Mouse (Mus musculus): ENCODE results near the gene Ahnak2. TPM values are rescaled to one million over a fixed set of nuclear protein-coding genes. Genes with fewer than 3 reads are reported as not detected.

Ahnak2 gene
- total and polyA plus RNA-seq, 2 experiments: 0.13 to 0.18 TPM

DNA sequence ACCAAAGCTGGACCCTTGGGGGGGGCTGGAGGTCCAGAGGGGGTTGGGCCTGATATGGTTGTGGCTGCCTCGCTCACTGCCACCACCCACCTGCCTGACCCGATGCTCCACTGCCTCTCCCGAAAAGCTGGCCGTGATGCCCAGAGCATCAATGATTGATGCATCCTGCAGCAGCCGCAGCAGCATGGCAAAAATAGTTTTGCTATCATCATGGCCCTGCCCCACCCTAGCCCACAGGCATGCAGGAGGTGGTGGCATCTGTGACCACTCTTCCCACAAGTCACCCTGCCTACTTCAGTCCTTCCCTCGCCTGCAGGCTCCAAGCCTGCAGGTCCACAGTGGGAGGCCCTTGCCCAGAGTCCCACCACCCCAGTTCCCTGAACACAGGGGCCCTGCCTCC, 3.6 kb upstream of the Ahnak2 start:
- no peak overlapping the region for H3K4me3 ChIP-seq (ENCODE audit: insufficient read depth, low read depth, low read length)
- TF ChIP-seq CTCF (IDR thresholded peaks at IDR 0.05; ENCODE audit: low read depth, low read length): no peak
- TF ChIP-seq POLR2A (IDR thresholded peaks at IDR 0.05; ENCODE audit: extremely low read depth, insufficient read depth, low read length): no peak
- no peak for DNase-seq (ENCODE audit: extremely low read depth, low read depth, low spot score)
- no peak overlapping the region for H3K27ac ChIP-seq (replicated peaks; ENCODE audit: insufficient read depth, low read depth, low read length)
- no peak overlapping the region for H3K9ac ChIP-seq (ENCODE audit: low read depth, low read length)
- no peaks in the 10 kb centered on the region for H3K36me3 ChIP-seq (ENCODE audit: control insufficient read depth, insufficient read depth, low read length)
- H3K27me3 ChIP-seq (ENCODE audit: control insufficient read depth, insufficient read depth, low read length): peaks cover 8% of the 10 kb centered on the region
- H3K79me2 ChIP-seq (ENCODE audit: control insufficient read depth, insufficient read depth, low read length): no peaks in the 10 kb centered on the region
- no peaks in the 10 kb centered on the region for H3K4me1 ChIP-seq (ENCODE audit: control insufficient read depth, insufficient read depth, low read length)
- 84% methylated on average over 6 of the region's 6 CpGs for WGBS

DNA sequence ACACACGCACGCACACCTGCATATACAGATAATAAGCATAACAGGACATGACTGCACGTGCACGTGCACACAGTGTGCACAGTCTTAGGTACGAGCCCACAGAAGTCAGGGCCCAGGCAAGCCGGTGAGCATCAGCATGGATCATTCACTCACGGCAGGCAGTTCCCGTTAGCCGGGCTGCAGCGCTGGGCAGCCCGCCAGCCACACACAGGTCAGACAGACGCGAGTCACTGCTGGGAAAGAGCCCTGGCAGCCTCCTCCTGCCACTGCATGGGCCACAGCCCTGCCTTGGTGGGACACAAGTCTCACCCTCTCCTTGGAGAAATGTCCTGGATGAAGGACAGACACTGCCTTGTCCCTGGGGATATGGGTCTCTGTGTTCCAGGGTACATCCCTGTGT, 1.6 kb upstream of the Ahnak2 start:
- Histone ChIP-seq H3K4me3 (ENCODE audit: insufficient read depth, low read depth, low read length) (no peak overlapping the region), H3K27ac (replicated peaks; ENCODE audit: insufficient read depth, low read depth, low read length) (no peak overlapping the region), H3K4me1 (ENCODE audit: control insufficient read depth, insufficient read depth, low read length) (no peaks in the 10 kb centered on the region), H3K36me3 (ENCODE audit: control insufficient read depth, insufficient read depth, low read length) (no peaks in the 10 kb centered on the region), H3K27me3 (ENCODE audit: control insufficient read depth, insufficient read depth, low read length) (peaks cover 8% of the 10 kb centered on the region), H3K79me2 (ENCODE audit: control insufficient read depth, insufficient read depth, low read length) (no peaks in the 10 kb centered on the region), H3K9ac (ENCODE audit: low read depth, low read length) (no peak overlapping the region)
- DNase-seq (ENCODE audit: extremely low read depth, low read depth, low spot score): no peak
- no peak for TF ChIP-seq POLR2A (IDR thresholded peaks at IDR 0.05; ENCODE audit: extremely low read depth, insufficient read depth, low read length)
- no peak for TF ChIP-seq CTCF (IDR thresholded peaks at IDR 0.05; ENCODE audit: low read depth, low read length)
- WGBS: 37% methylated on average over 13 of the region's 13 CpGs

DNA sequence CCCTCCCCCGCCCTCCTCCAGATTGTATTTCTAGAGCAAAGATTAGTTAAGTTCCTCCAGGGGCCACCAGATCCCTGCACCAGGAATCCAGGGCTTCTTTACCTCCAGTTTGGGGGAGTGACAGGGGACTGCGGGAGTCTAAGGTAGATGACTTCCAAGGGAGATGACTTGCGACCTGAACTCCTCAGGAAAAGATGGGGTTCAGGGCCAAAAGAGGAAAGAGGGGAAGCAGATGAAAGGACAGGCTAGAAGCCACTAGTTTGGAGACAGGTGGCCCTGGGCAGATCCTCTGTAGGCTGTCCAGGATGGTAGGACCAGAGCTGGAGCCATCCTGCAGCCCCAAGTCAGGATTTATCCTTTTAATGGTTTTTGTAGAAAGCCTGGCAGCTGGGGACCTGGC, 460 bp upstream of the Ahnak2 start:
- no peak overlapping the region for H3K9ac ChIP-seq (ENCODE audit: low read depth, low read length)
- no peak overlapping the region for H3K27ac ChIP-seq (replicated peaks; ENCODE audit: insufficient read depth, low read depth, low read length)
- H3K27me3 ChIP-seq (ENCODE audit: control insufficient read depth, insufficient read depth, low read length): peaks cover 8% of the 10 kb centered on the region
- DNase-seq (ENCODE audit: extremely low read depth, low read depth, low spot score): no peak
- WGBS: 65% methylated on average over 3 of the region's 3 CpGs
- no peaks in the 10 kb centered on the region for H3K79me2 ChIP-seq (ENCODE audit: control insufficient read depth, insufficient read depth, low read length)
- no peaks in the 10 kb centered on the region for H3K4me1 ChIP-seq (ENCODE audit: control insufficient read depth, insufficient read depth, low read length)
- TF ChIP-seq POLR2A (IDR thresholded peaks at IDR 0.05; ENCODE audit: extremely low read depth, insufficient read depth, low read length): no peak
- TF ChIP-seq CTCF (IDR thresholded peaks at IDR 0.05; ENCODE audit: low read depth, low read length): no peak
- no peaks in the 10 kb centered on the region for H3K36me3 ChIP-seq (ENCODE audit: control insufficient read depth, insufficient read depth, low read length)
- no peak overlapping the region for H3K4me3 ChIP-seq (ENCODE audit: insufficient read depth, low read depth, low read length)

DNA sequence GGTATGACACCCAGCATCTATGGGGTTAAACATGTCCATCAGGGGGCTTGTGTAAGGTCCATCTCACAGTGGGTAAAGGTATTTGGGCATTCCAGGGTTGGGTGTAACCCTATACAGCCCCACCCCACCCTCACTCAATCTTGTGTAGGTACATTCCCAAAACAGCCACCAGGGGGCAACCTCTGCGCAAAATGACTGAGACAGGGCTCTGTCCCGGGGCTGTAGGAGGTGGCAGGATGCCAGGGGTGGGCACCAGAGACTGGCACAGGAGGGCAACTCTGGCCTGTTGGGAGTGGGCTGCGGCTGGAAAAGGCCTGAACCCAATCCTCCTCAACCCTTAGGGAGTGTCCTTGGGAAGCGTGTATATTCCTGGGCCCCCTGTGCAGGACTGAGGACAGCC, 2.0 kb downstream of the Ahnak2 start:
- H3K4me1 ChIP-seq (ENCODE audit: control insufficient read depth, insufficient read depth, low read length): no peaks in the 10 kb centered on the region
- 8% methylated on average over 4 of the region's 4 CpGs for WGBS
- no peaks in the 10 kb centered on the region for H3K36me3 ChIP-seq (ENCODE audit: control insufficient read depth, insufficient read depth, low read length)
- no peak overlapping the region for H3K27ac ChIP-seq (replicated peaks; ENCODE audit: insufficient read depth, low read depth, low read length)
- DNase-seq (ENCODE audit: extremely low read depth, low read depth, low spot score): peak; percentile 12
- H3K79me2 ChIP-seq (ENCODE audit: control insufficient read depth, insufficient read depth, low read length): no peaks in the 10 kb centered on the region
- no peak overlapping the region for H3K4me3 ChIP-seq (ENCODE audit: insufficient read depth, low read depth, low read length)
- peaks cover 8% of the 10 kb centered on the region for H3K27me3 ChIP-seq (ENCODE audit: control insufficient read depth, insufficient read depth, low read length)
- no peak overlapping the region for H3K9ac ChIP-seq (ENCODE audit: low read depth, low read length)
- peak; percentile 77 for TF ChIP-seq CTCF (IDR thresholded peaks at IDR 0.05; ENCODE audit: low read depth, low read length)
- TF ChIP-seq POLR2A (IDR thresholded peaks at IDR 0.05; ENCODE audit: extremely low read depth, insufficient read depth, low read length): no peak

DNA sequence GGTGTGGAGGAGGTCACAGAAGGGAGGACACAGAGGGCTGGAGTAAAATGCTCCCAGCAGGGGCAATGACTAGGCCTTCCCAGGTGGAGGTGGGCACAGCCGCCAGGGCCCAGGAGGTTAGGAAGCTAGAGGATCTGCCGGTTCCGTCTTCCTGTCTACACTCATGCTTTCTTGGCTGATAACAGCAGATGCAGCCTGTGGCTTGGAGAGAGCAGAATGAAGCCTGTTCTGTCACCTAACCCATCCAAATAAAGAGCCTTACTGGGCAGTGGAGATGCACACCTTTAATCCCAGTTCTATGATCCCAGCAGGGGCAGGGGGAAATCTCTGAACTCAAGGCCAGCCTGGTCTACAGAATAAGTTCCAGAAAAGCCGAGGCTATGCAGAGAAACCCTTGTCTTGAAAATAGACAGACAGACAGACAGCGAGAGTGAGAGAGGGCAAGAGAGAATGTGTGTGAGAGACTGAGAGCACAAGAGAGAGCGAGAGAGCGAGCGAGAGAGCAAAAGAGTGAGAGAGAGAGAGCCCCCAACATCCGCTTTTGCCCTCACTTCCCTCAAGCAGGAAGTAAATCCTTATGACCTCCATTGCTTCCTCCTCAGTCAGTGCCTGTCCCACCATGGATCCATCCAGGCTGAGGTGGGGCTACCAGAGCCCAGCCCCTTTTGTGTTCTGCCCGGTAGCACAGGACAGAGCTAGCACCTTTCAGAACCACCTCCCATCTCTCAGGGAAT, 3.1 kb downstream of the Ahnak2 start:
- H3K27ac ChIP-seq (replicated peaks; ENCODE audit: insufficient read depth, low read depth, low read length): no peak overlapping the region
- no peak overlapping the region for H3K9ac ChIP-seq (ENCODE audit: low read depth, low read length)
- 81% methylated on average over 10 of the region's 10 CpGs for WGBS
- no peaks in the 10 kb centered on the region for H3K36me3 ChIP-seq (ENCODE audit: control insufficient read depth, insufficient read depth, low read length)
- H3K79me2 ChIP-seq (ENCODE audit: control insufficient read depth, insufficient read depth, low read length): no peaks in the 10 kb centered on the region
- no peaks in the 10 kb centered on the region for H3K4me1 ChIP-seq (ENCODE audit: control insufficient read depth, insufficient read depth, low read length)
- H3K27me3 ChIP-seq (ENCODE audit: control insufficient read depth, insufficient read depth, low read length): peaks cover 8% of the 10 kb centered on the region
- H3K4me3 ChIP-seq (ENCODE audit: insufficient read depth, low read depth, low read length): no peak overlapping the region
- no peak for DNase-seq (ENCODE audit: extremely low read depth, low read depth, low spot score)
- TF ChIP-seq CTCF (IDR thresholded peaks at IDR 0.05; ENCODE audit: low read depth, low read length) (no peak), POLR2A (IDR thresholded peaks at IDR 0.05; ENCODE audit: extremely low read depth, insufficient read depth, low read length) (no peak)

DNA sequence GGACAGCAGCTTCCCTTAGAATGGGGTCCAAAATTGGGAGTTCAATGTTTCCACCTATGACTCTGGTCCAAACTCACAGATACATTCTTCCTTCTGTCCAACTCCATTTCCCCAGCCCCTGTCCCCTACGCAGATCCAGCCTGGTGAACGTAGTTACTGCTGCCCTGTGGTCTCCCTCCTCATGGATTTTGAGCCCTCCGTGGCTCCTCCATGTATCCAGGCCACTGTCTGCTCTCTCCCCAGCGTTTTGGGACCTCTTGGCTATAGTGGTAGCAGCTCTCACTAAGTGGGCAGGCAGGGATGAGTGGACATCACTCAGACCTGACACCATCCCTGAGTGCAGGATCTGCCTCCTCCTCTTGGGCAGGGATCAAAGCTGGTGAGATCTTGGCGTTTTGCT, 3.7 kb downstream of the Ahnak2 start:
- H3K9ac ChIP-seq (ENCODE audit: low read depth, low read length): no peak overlapping the region
- H3K4me3 ChIP-seq (ENCODE audit: insufficient read depth, low read depth, low read length): no peak overlapping the region
- no peaks in the 10 kb centered on the region for H3K4me1 ChIP-seq (ENCODE audit: control insufficient read depth, insufficient read depth, low read length)
- H3K79me2 ChIP-seq (ENCODE audit: control insufficient read depth, insufficient read depth, low read length): no peaks in the 10 kb centered on the region
- 80% methylated on average over 5 of the region's 5 CpGs for whole genome bisulfite sequencing
- no peak for DNase-seq (ENCODE audit: extremely low read depth, low read depth, low spot score)
- H3K27me3 ChIP-seq (ENCODE audit: control insufficient read depth, insufficient read depth, low read length): peaks cover 8% of the 10 kb centered on the region
- no peaks in the 10 kb centered on the region for H3K36me3 ChIP-seq (ENCODE audit: control insufficient read depth, insufficient read depth, low read length)
- TF ChIP-seq CTCF (IDR thresholded peaks at IDR 0.05; ENCODE audit: low read depth, low read length): no peak
- TF ChIP-seq POLR2A (IDR thresholded peaks at IDR 0.05; ENCODE audit: extremely low read depth, insufficient read depth, low read length): no peak
- H3K27ac ChIP-seq (replicated peaks; ENCODE audit: insufficient read depth, low read depth, low read length): no peak overlapping the region

Measured in liver, adult 2 months (tissue).